Mouse (Mus musculus) heart, postnatal 0 days (tissue): ENCODE results near the gene Akr1b10.

Source experiments
- CTCF ChIP-seq: IDR thresholded peaks from 2 replicates; pipeline ENCODE4 v1.5.1; 2016; ENCODE audit warnings: antibody characterized with exemption, control low read depth, low read depth
- EP300 ChIP-seq: IDR thresholded peaks from 2 replicates; pipeline ENCODE4 v1.6.1; 2016; ENCODE audit warnings: antibody characterized with exemption, low read depth

DNA sequence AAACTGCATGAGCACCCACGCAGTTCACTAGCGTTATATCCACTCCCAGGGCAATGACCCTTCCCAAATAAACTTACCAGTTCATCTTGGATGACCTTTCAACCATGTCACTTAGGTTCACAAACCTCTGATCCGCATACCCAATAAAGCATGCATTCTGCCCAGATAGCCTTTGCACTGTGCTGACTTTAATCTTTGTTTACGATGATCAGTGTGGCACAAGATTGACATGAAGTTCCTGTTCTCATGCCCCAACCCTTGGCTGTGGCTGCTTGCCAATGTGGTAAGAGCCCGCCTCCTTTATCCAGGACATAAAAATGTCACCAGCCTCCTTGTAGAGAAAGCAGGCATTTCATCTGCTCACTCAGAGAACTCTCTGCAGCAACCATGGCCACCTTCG, 28.0 kb downstream of the Akr1b10 start, which contains the start of gene Akr1b7:
- TF ChIP-seq EP300, result no peak
- no peak for TF ChIP-seq CTCF
